Mouse (Mus musculus) forebrain, embryonic 16.5 days (tissue): ENCODE data around the gene Snn. TPM values are rescaled to one million over a fixed set of nuclear protein-coding genes. Genes with fewer than 3 reads are reported as not detected.

Experiments used
- ATAC-seq: fragments of 200-750 bp; cut with Nextera tagmentation; 2 replicates; pipeline ENCODE4 v1.8.0; 2017; ENCODE audit warnings: mild to moderate bottlenecking, moderate library complexity
- H3K27ac ChIP-seq: fragments of 300-500 bp; sonication (generic); 2 replicates; pipeline ENCODE4 v1.5.1; 2014; ENCODE audit warnings: low read length, control low read depth
- H3K27me3 ChIP-seq: fragments of 300-500 bp; sonication (generic); replicated peaks from 2 replicates; pipeline ENCODE4 v1.6.1; 2014; ENCODE audit warnings: low read length; ENCODE audit not compliant: control insufficient read depth, insufficient read depth
- H3K36me3 ChIP-seq: fragments of 300-500 bp; sonication (generic); 2 replicates; pipeline ENCODE4 v1.6.1; 2014; ENCODE audit not compliant: control insufficient read depth, insufficient read depth
- H3K4me1 ChIP-seq: fragments of 300-500 bp; sonication (generic); replicated peaks from 2 replicates; pipeline ENCODE4 v1.6.1; 2014; ENCODE audit warnings: low read length; ENCODE audit not compliant: control insufficient read depth, insufficient read depth
- H3K4me2 ChIP-seq: fragments of 300-500 bp; sonication (generic); 2 replicates; pipeline ENCODE4 v1.6.1; 2014; ENCODE audit warnings: mild to moderate bottlenecking, low read length, control low read depth
- H3K4me3 ChIP-seq: fragments of 300-500 bp; sonication (generic); replicated peaks from 2 replicates; pipeline ENCODE4 v1.5.1; 2014; ENCODE audit warnings: mild to moderate bottlenecking, low read length, control low read depth
- H3K9ac ChIP-seq: fragments of 300-500 bp; sonication (generic); replicated peaks from 2 replicates; pipeline ENCODE4 v1.6.1; 2014; ENCODE audit warnings: low read depth, low read length, control low read depth
- H3K9me3 ChIP-seq: fragments of 300-500 bp; sonication (generic); 2 replicates; pipeline ENCODE4 v1.6.1; 2016; ENCODE audit warnings: low read length; ENCODE audit not compliant: control insufficient read depth
- WGBS: fragments of 180-500 bp; shearing (Covaris S2); extraction: QIAGEN DNeasy Blood & Tissue Kit; methylation state at CpG from one replicate; pipeline ENCODE4 v1.1.7; 2014; 5-methylcytosine and 5-hydroxymethylcytosine counted together
- polyA plus RNA-seq: library from polyadenylated mRNA; unstranded; fragments of >200 nt; fragmentation: Nextera tagmentation; extraction: Ambion mirVana; gene quantifications from 2 replicates; pipeline ENCODE4 v1.2.1, GENCODE M21; 2015

Gene Snn
- polyA plus RNA-seq, 1 experiment from 2014 or later = 171 TPM

DNA sequence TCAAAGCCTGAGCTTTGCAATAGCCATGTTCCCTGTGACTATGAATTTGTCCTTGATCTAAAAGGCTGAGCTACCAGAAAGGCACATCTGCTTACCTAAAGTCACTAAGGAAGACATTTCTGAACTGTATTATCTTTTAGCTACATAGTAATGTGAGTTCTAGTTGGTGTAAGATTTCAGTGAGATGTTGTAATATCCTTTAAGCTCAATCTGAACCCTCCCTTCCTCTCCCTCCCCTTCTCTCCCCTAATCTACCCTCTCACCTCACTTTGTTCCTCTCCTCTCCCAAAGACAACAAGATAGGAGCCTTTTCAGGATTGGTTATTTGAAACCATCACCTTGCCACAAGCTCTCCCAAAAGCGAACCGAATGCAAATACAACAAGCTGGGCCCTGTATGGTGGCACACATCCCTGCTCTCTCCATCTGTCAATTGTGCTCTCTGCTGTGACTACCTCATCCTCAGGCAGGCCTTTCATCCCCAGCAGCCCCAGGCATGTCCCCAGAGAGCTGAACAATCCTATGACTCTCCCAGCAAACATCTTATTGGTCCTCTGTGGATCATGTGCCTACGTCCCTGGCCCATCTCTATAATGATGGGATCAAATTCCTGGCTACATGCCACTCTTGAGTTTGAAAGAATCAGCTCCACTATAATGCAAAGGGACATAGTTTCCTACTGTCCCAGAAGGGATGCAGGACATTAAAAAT is 39.2 kb upstream of the Snn start:
- Histone ChIP-seq H3K9ac (no peak overlapping the region), H3K4me2 (no peak overlapping the region), H3K27ac (no peak overlapping the region), H3K4me3 (no peak overlapping the region), H3K27me3 (no peaks in the 10 kb centered on the region), H3K9me3 (no peaks in the 10 kb centered on the region), H3K36me3 (no peaks in the 10 kb centered on the region), H3K4me1 (no peaks in the 10 kb centered on the region)
- peak; percentile 72 for ATAC-seq
- 37% methylated on average over 3 of the region's 3 CpGs for WGBS

DNA sequence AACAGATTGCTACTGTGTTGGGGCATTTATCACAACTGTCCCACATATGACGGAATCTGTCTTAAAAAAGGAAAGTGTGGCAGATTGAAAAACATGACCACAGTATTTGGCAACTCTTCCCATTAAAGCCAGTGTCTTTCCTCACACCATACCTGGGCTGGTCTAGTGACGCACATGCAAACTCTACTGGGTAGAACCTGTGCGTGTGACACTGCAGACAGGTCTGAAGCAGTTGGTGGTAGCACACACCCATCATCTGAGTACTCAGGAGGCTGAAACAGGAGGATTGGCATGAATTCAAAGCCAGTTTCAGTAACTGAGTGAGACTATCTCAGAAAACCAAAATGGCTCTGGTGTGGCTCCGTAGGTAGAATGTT is 38.6 kb upstream of the Snn start:
- H3K4me2 ChIP-seq = no peak overlapping the region
- H3K27me3 ChIP-seq = no peaks in the 10 kb centered on the region
- H3K4me1 ChIP-seq = no peaks in the 10 kb centered on the region
- no peaks in the 10 kb centered on the region for H3K9me3 ChIP-seq
- H3K4me3 ChIP-seq = no peak overlapping the region
- 90% methylated on average over 4 of the region's 4 CpGs for WGBS
- H3K27ac ChIP-seq = no peak overlapping the region
- H3K36me3 ChIP-seq = no peaks in the 10 kb centered on the region
- no peak overlapping the region for H3K9ac ChIP-seq
- ATAC-seq = no peak

DNA sequence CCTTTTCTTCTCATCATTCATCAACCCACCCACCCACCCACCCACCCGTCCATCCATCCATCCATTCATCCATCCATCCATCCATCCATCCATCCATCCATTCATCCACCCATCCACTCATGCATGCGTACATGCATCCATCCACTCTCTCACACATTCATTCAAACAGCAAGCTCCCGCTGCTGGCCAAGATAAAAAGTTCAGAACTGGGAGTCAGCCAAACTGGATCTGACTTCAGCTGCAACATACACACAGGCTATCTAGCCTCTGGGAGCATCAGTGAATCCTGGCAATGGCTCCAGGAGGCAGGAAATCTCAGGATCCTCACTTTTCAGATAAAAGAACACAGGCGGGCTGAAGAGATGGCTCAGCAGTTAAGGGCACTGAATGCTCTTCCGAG is 37.1 kb upstream of the Snn start:
- Histone ChIP-seq H3K9me3 (no peaks in the 10 kb centered on the region), H3K4me1 (no peaks in the 10 kb centered on the region), H3K4me3 (no peak overlapping the region), H3K27ac (no peak overlapping the region), H3K9ac (no peak overlapping the region), H3K36me3 (no peaks in the 10 kb centered on the region), H3K4me2 (no peak overlapping the region), H3K27me3 (no peaks in the 10 kb centered on the region)
- ATAC-seq = no peak
- 85% methylated on average over 5 of the region's 5 CpGs for WGBS

DNA sequence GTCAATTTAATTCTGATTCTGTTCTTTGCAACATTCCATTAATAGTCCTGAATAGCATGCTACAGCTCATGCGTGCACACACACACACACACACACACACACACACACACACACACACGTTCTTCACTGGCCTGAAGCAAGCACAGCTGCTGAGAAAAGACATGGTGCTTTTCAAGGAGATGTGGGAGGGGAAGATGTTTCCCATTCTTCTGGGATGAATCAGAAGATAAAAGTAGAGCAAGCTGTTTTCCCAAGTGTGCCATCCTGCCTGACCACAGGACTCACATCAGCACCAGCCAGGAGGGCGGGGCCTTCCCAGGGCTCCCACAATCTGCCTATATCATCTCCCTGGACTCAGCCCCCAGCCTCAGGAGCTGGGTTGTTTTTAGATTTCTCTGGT is 35.9 kb upstream of the Snn start:
- Histone ChIP-seq H3K36me3 (no peaks in the 10 kb centered on the region), H3K27ac (no peak overlapping the region), H3K9ac (no peak overlapping the region), H3K4me1 (no peaks in the 10 kb centered on the region), H3K4me3 (no peak overlapping the region), H3K4me2 (no peak overlapping the region), H3K27me3 (no peaks in the 10 kb centered on the region), H3K9me3 (no peaks in the 10 kb centered on the region)
- 82% methylated on average over 3 of the region's 3 CpGs for WGBS
- ATAC-seq = no peak

DNA sequence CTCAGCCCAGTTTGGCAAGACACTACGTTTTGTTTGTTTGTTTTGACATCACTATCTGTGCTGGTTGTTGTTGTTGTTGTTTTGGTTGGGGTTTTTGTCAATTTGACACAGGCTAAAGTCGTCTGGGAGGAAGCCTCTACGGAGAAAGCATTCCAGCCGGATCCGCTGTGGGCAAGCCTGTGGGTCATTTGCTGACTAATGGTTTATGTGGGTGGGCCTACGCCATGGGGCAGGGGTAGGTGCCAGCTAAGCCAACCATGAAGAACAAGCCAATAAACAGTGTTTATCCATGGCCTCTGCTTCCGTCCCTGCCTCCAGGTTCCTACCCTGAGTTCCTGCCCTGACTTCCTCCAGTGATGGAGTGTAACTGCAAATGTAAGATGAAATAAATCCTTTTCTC is 32.5 kb upstream of the Snn start:
- Histone ChIP-seq H3K9ac (no peak overlapping the region), H3K27me3 (no peaks in the 10 kb centered on the region), H3K36me3 (no peaks in the 10 kb centered on the region), H3K4me1 (no peaks in the 10 kb centered on the region), H3K27ac (no peak overlapping the region), H3K4me3 (no peak overlapping the region), H3K9me3 (no peaks in the 10 kb centered on the region), H3K4me2 (no peak overlapping the region)
- no peak for ATAC-seq
- WGBS = 66% methylated on average over 7 of the region's 7 CpGs

DNA sequence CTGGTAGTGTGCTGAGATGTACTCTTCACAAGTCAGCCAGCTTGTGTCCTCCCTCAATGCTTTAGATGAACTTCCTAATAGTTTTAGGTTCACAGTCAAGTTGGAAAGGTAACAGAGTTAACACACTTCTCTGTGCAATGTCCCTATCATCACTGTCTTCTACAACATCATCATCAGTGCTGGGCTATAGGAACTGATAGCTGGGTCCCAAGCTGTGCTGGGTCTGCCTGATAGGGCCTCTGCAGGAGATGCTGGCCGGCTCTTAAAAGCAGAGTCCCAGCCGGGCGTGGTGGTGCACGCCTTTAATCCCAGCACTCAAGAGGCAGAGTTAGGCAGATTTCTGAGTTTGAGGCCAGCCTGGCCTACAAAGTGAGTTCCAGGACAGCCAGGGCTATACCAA is 29.9 kb upstream of the Snn start:
- Histone ChIP-seq H3K27me3 (no peaks in the 10 kb centered on the region), H3K27ac (no peak overlapping the region), H3K4me2 (no peak overlapping the region), H3K4me1 (no peaks in the 10 kb centered on the region), H3K4me3 (no peak overlapping the region), H3K9ac (no peak overlapping the region), H3K9me3 (no peaks in the 10 kb centered on the region), H3K36me3 (no peaks in the 10 kb centered on the region)
- 83% methylated on average over 4 of the region's 4 CpGs for WGBS
- no peak for ATAC-seq

DNA sequence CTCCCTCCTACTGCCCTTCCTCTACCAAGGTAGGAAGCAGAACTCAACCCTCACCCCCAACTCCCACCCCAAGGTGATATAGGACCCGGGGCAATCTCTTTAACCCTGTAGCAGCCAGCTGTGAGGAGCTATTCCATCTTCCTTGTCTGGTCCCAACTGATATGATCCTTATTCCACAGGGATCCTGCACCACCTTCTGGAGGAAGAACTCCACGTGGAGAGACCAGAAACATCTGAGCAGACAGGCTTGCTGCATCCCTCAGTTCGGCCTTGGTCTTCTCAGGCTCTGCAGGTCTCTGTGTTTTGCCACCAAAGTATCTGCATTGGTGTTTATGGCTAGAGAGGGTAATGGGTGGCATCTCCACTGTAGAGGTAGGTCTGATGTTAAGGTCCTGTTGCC is 29.4 kb upstream of the Snn start:
- ATAC-seq = no peak

DNA sequence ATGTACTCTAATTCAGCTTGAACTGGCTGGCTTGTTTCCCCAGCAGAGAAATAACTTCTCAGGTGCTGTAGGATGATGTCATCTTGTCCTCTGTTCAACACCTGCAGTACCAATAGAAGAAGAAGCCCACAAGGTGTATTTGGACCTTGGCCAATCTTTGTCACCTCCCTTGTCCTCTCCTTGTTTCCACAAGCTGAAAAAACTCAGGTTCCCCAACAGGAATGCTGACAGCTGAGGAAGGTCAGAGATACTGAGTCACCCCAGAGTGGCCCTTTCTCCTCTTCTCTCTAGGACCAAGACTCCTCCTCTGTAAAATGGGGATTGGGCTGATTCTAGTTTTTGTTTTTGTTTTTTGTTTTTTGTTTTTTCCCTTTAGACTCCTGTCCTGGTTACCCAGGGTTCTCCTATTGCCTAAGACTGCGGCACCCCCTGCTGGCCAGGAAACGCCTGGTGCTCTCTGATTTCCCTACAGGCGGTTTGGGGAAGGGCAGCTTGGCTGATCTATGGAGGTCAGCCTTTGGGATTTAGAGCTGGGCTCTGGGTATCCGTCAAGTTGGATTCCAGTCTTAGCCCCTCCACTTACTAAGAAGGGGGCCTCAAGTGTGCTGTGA is 26.4 kb upstream of the Snn start:
- H3K4me1 ChIP-seq = no peaks in the 10 kb centered on the region
- no peaks in the 10 kb centered on the region for H3K9me3 ChIP-seq
- no peaks in the 10 kb centered on the region for H3K27me3 ChIP-seq
- 4% methylated on average over 4 of the region's 4 CpGs for WGBS
- no peak overlapping the region for H3K4me3 ChIP-seq
- peak; percentile 65 for ATAC-seq
- H3K36me3 ChIP-seq = no peaks in the 10 kb centered on the region
- no peak overlapping the region for H3K9ac ChIP-seq
- no peak overlapping the region for H3K4me2 ChIP-seq
- H3K27ac ChIP-seq = no peak overlapping the region

More for the DNA sequence above, 29.4 kb upstream of the Snn start:
- Histone ChIP-seq H3K4me2 (no peak overlapping the region), H3K9ac (no peak overlapping the region), H3K36me3 (no peaks in the 10 kb centered on the region), H3K27ac (no peak overlapping the region), H3K27me3 (no peaks in the 10 kb centered on the region), H3K4me1 (no peaks in the 10 kb centered on the region), H3K4me3 (no peak overlapping the region), H3K9me3 (no peaks in the 10 kb centered on the region)
- 68% methylated on average over 3 of the region's 3 CpGs for WGBS

DNA sequence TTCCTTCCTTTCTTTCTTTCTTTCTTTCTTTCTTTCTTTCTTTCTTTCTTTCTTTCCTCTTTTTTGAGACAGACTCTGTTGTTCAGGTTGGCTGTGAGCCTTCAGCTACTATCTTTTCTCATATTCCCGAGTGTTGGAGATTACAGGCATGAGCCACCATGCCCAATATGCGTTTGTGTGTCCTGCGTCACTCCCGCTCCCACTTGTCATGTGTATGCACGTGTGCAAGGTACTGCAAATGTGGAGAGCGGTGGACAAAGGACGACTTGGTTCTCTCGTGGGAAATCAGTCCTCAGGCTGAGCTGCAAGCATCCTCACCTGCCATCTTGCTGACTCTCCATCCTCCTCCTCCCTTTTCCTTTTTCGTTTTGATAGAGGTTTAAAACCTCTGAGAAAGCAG is 25.5 kb upstream of the Snn start:
- Histone ChIP-seq H3K27ac (no peak overlapping the region), H3K4me1 (no peaks in the 10 kb centered on the region), H3K9me3 (no peaks in the 10 kb centered on the region), H3K4me3 (no peak overlapping the region), H3K36me3 (no peaks in the 10 kb centered on the region), H3K27me3 (no peaks in the 10 kb centered on the region), H3K9ac (no peak overlapping the region), H3K4me2 (no peak overlapping the region)
- no peak for ATAC-seq
- WGBS = 83% methylated on average over 9 of the region's 9 CpGs
